Mouse (Mus musculus) embryonic fibroblast, embryonic 13.5 days (primary cell): ENCODE results near the gene Azi2.

Experiments used
- CTCF ChIP-seq: IDR thresholded peaks from 2 replicates; pipeline ENCODE4 v1.5.1; 2011; ENCODE audit warnings: mild to moderate bottlenecking, control low read depth, low read length, moderate library complexity, borderline replicate concordance; ENCODE audit not compliant: insufficient read depth
- POLR2A ChIP-seq: IDR thresholded peaks from 2 replicates; pipeline ENCODE4 v1.6.1; 2011; ENCODE audit warnings: low read depth, mild to moderate bottlenecking, control low read depth, low read length, moderate library complexity

DNA sequence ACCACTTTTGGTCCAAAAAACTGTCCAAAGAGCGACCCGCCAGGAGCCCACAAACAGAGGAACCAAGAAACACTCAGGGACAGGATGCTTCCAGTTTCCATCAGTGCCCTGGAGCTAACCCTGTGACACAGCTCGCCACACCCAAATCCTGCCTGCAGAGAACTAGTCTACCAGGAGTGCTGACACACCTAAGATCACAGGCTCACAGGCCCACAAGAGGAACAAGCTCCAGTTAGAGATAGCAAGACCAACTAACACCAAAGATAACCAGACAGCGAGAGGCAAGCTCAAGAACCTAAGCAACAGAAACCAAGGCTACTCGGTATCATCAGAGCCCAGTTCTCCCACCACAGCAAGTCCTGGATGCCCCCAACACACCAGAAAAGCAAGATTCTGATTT lies 43.7 kb upstream of the Azi2 start:
- TF ChIP-seq CTCF (no peak), POLR2A (no peak)
